Mouse (Mus musculus) MEL (cell line): ENCODE data around the gene Cbfa2t2. TPM values are rescaled to one million over a fixed set of nuclear protein-coding genes. Genes with fewer than 3 reads are reported as not detected.

ENCODE experiments used
- DNase-seq: peaks from one replicate; pipeline ENCODE4 v3.0.0; 2011; ENCODE audit warnings: low read depth, low spot score
- H3K27ac ChIP-seq: 2 replicates; pipeline ENCODE4 v1.5.1; 2012; ENCODE audit warnings: low read depth, mild to moderate bottlenecking, control low read depth, low read length, moderate library complexity; ENCODE audit not compliant: control insufficient read depth
- H3K27me3 ChIP-seq, 2 experiments: fragments of 150-350 bp in 1 of 2; sonication (generic) in 1 of 2; 2 replicates each; pipeline ENCODE4 v1.6.1; 2012; ENCODE audit warnings: low read length in 2 of 2, mild to moderate bottlenecking in 2 of 2, improper control_type of control experiment in 1 of 2, moderate library complexity in 1 of 2; ENCODE audit not compliant: insufficient read depth in 2 of 2, control insufficient read depth in 1 of 2
- H3K36me3 ChIP-seq, 2 experiments: 2 replicates each; pipeline ENCODE4 v1.6.1; 2012 to 2014; ENCODE audit warnings: low read length in 2 of 2, improper control_type of control experiment in 1 of 2, inconsistent platforms in 1 of 2, mild to moderate bottlenecking in 1 of 2; ENCODE audit not compliant: insufficient read depth in 2 of 2, control insufficient read depth in 1 of 2
- H3K4me1 ChIP-seq, 2 experiments: fragments of 150-350 bp in 1 of 2; sonication (generic) in 1 of 2; 2 replicates each; pipeline ENCODE4 v1.6.1; 2012; ENCODE audit warnings: low read length in 2 of 2, improper control_type of control experiment in 1 of 2, mild to moderate bottlenecking in 1 of 2; ENCODE audit not compliant: insufficient read depth in 2 of 2, control insufficient read depth in 1 of 2
- H3K4me3 ChIP-seq, 2 experiments: fragments of 150-350 bp in 1 of 2; sonication (generic) in 1 of 2; 2 replicates each; pipeline ENCODE4 v1.5.1; 2012; ENCODE audit warnings: low read depth in 2 of 2, low read length in 2 of 2, mild to moderate bottlenecking in 2 of 2, moderate library complexity in 2 of 2, control low read depth in 1 of 2, improper control_type of control experiment in 1 of 2; ENCODE audit not compliant: control insufficient read depth in 1 of 2, insufficient read depth in 1 of 2
- H3K79me2 ChIP-seq: 2 replicates; pipeline ENCODE4 v1.6.1; 2012; ENCODE audit warnings: mild to moderate bottlenecking, low read length, moderate library complexity; ENCODE audit not compliant: control insufficient read depth, poor library complexity, insufficient read depth
- H3K9ac ChIP-seq: 2 replicates; pipeline ENCODE4 v1.6.1; 2012; ENCODE audit warnings: low read depth, mild to moderate bottlenecking, control low read depth, low read length, moderate library complexity; ENCODE audit not compliant: control insufficient read depth, poor library complexity, severe bottlenecking
- H3K9me3 ChIP-seq: fragments of 150-350 bp; sonication (generic); replicated peaks from 2 replicates; pipeline ENCODE4 v1.6.1; 2012; ENCODE audit warnings: mild to moderate bottlenecking, low read length, improper control_type of control experiment, moderate library complexity; ENCODE audit not compliant: insufficient read depth
- CHD1 ChIP-seq: IDR thresholded peaks from 2 replicates; pipeline ENCODE4 v1.6.1; 2012; ENCODE audit warnings: low read depth, mild to moderate bottlenecking, inconsistent platforms, low read length, improper control_type of control experiment
- CHD2 ChIP-seq: IDR thresholded peaks from 2 replicates; pipeline ENCODE4 v1.6.1; 2011; ENCODE audit warnings: low read length, improper control_type of control experiment
- CTCF ChIP-seq, 3 experiments: IDR thresholded peaks in 2 of 3; conservative IDR thresholded peaks in 1 of 3; 2 replicates each; pipeline ENCODE4 v1.5.1; 2011 to 2012; ENCODE audit warnings: low read length in 3 of 3, low read depth in 2 of 3, mild to moderate bottlenecking in 2 of 3, improper control_type of control experiment in 1 of 3, inconsistent platforms in 1 of 3, mixed read lengths in 1 of 3, moderate library complexity in 1 of 3; ENCODE audit not compliant: control insufficient read depth in 1 of 3, insufficient read depth in 1 of 3, poor library complexity in 1 of 3, severe bottlenecking in 1 of 3
- E2F4 ChIP-seq: IDR thresholded peaks from 2 replicates; pipeline ENCODE4 v1.6.1; 2011; ENCODE audit warnings: low read depth, low read length, improper control_type of control experiment, borderline replicate concordance
- ELF1 ChIP-seq: IDR thresholded peaks from 2 replicates; pipeline ENCODE4 v1.6.1; 2014; ENCODE audit warnings: low read depth, mild to moderate bottlenecking, inconsistent platforms, low read length, improper control_type of control experiment, moderate library complexity
- EP300 ChIP-seq, 2 experiments: IDR thresholded peaks; 2 replicates each; pipeline ENCODE4 v1.6.1; 2011; ENCODE audit warnings: improper control_type of control experiment in 2 of 2, low read length in 2 of 2, low read depth in 1 of 2, mild to moderate bottlenecking in 1 of 2
- ETS1 ChIP-seq: IDR thresholded peaks from 2 replicates; pipeline ENCODE4 v1.6.1; 2012; ENCODE audit warnings: low read depth, mild to moderate bottlenecking, inconsistent platforms, low read length, improper control_type of control experiment, moderate library complexity
- GABPA ChIP-seq: IDR thresholded peaks from 2 replicates; pipeline ENCODE4 v1.6.1; 2012; ENCODE audit warnings: low read depth, mild to moderate bottlenecking, inconsistent platforms, low read length, improper control_type of control experiment, moderate library complexity
- GATA1 ChIP-seq: IDR thresholded peaks from 2 replicates; pipeline ENCODE4 v1.6.1; 2011; ENCODE audit warnings: low read depth, low read length, improper control_type of control experiment
- HCFC1 ChIP-seq: IDR thresholded peaks from 2 replicates; pipeline ENCODE4 v1.6.1; 2012; ENCODE audit warnings: low read depth, mild to moderate bottlenecking, inconsistent platforms, low read length, improper control_type of control experiment, moderate library complexity
- KAT2A ChIP-seq: conservative IDR thresholded peaks from 2 replicates; pipeline ENCODE4 v1.6.1; 2012; ENCODE audit warnings: low read depth, low read length, improper control_type of control experiment, inconsistent platforms
- MAX ChIP-seq: IDR thresholded peaks from 2 replicates; pipeline ENCODE4 v1.6.1; 2011; ENCODE audit warnings: low read length, improper control_type of control experiment
- MAZ ChIP-seq: IDR thresholded peaks from 2 replicates; pipeline ENCODE4 v1.6.1; 2012; ENCODE audit warnings: low read depth, mild to moderate bottlenecking, inconsistent platforms, low read length, improper control_type of control experiment
- MEF2A ChIP-seq: IDR thresholded peaks from 2 replicates; pipeline ENCODE4 v1.6.1; 2014; ENCODE audit warnings: low read depth, mild to moderate bottlenecking, inconsistent platforms, low read length, improper control_type of control experiment; ENCODE audit not compliant: poor library complexity, insufficient replicate concordance, severe bottlenecking; ENCODE audit errors: extremely low read depth
- MXI1 ChIP-seq: IDR thresholded peaks from 2 replicates; pipeline ENCODE4 v1.6.1; 2011; ENCODE audit warnings: mild to moderate bottlenecking, low read depth, low read length, improper control_type of control experiment
- MYB ChIP-seq: IDR thresholded peaks from 2 replicates; pipeline ENCODE4 v1.6.1; 2011; ENCODE audit warnings: mild to moderate bottlenecking, low read depth, low read length, improper control_type of control experiment
- MYC ChIP-seq: IDR thresholded peaks from 2 replicates; pipeline ENCODE4 v1.6.1; 2011; ENCODE audit warnings: low read depth, mild to moderate bottlenecking, low read length, improper control_type of control experiment, moderate library complexity
- NELFE ChIP-seq: IDR thresholded peaks from 2 replicates; pipeline ENCODE4 v1.6.1; 2011; ENCODE audit warnings: low read depth, low read length, improper control_type of control experiment
- NRF1 ChIP-seq: IDR thresholded peaks from 2 replicates; pipeline ENCODE4 v1.6.1; 2014; ENCODE audit warnings: low read depth, mild to moderate bottlenecking, inconsistent platforms, low read length, improper control_type of control experiment, moderate library complexity; ENCODE audit not compliant: poor library complexity, insufficient read depth, severe bottlenecking
- POLR2A ChIP-seq, 2 experiments: IDR thresholded peaks; 2 replicates each; pipeline ENCODE4 v1.6.1; 2011 to 2012; ENCODE audit warnings: low read length in 2 of 2, mild to moderate bottlenecking in 2 of 2, control low read depth in 1 of 2, improper control_type of control experiment in 1 of 2, low read depth in 1 of 2, moderate library complexity in 1 of 2; ENCODE audit not compliant: control insufficient read depth in 1 of 2, insufficient read depth in 1 of 2, poor library complexity in 1 of 2
- POLR2AphosphoS5 ChIP-seq: IDR thresholded peaks from 2 replicates; pipeline ENCODE4 v1.6.1; 2012; ENCODE audit warnings: low read depth, borderline replicate concordance, mild to moderate bottlenecking, inconsistent platforms, low read length, moderate library complexity, mixed read lengths
- RAD21 ChIP-seq: IDR thresholded peaks from 2 replicates; pipeline ENCODE4 v1.6.1; 2011; ENCODE audit warnings: mild to moderate bottlenecking, low read depth, low read length, improper control_type of control experiment
- RCOR1 ChIP-seq: IDR thresholded peaks from 2 replicates; pipeline ENCODE4 v1.6.1; 2012; ENCODE audit warnings: low read depth, mild to moderate bottlenecking, inconsistent platforms, low read length, improper control_type of control experiment
- TAL1 ChIP-seq: IDR thresholded peaks from 2 replicates; pipeline ENCODE4 v1.6.1; 2012; ENCODE audit warnings: mild to moderate bottlenecking, inconsistent platforms, low read length, moderate library complexity, mixed read lengths
- TBP ChIP-seq: IDR thresholded peaks from 2 replicates; pipeline ENCODE4 v1.8.0; 2011; ENCODE audit warnings: low read depth, low read length, improper control_type of control experiment
- TCF12 ChIP-seq: IDR thresholded peaks from 2 replicates; pipeline ENCODE4 v1.6.1; 2014; ENCODE audit warnings: low read depth, mild to moderate bottlenecking, inconsistent platforms, low read length, improper control_type of control experiment, moderate library complexity
- UBTF ChIP-seq: IDR thresholded peaks from 2 replicates; pipeline ENCODE4 v1.6.1; 2012; ENCODE audit warnings: low read depth, mild to moderate bottlenecking, inconsistent platforms, low read length, improper control_type of control experiment, moderate library complexity, borderline replicate concordance; ENCODE audit not compliant: insufficient read depth
- USF1 ChIP-seq: IDR thresholded peaks from 2 replicates; pipeline ENCODE4 v1.6.1; 2014; ENCODE audit warnings: low read depth, mild to moderate bottlenecking, inconsistent platforms, low read length, improper control_type of control experiment, moderate library complexity
- USF2 ChIP-seq, 2 experiments: IDR thresholded peaks; 2 replicates each; pipeline ENCODE4 v1.6.1; 2011 to 2012; ENCODE audit warnings: improper control_type of control experiment in 2 of 2, low read length in 2 of 2, borderline replicate concordance in 1 of 2, inconsistent platforms in 1 of 2, low read depth in 1 of 2, mild to moderate bottlenecking in 1 of 2; ENCODE audit not compliant: insufficient read depth in 1 of 2
- polyA plus RNA-seq, 2 experiments: library from polyadenylated mRNA; stranded (reverse) in 1 of 2; unstranded in 1 of 2; fragments of >175 nt in 1 of 2; fragments of >200 nt in 1 of 2; gene quantifications; 2 replicates each; pipeline versions ENCODE4 v1.2.1 to v1.2.4; 2012; ENCODE audit warnings: low replicate concordance in 2 of 2, low read depth in 1 of 2; ENCODE audit not compliant: insufficient read length in 2 of 2, insufficient read depth in 1 of 2, missing spikeins in 1 of 2
- total RNA-seq: library from RNA; depleted of rRNA; stranded (reverse); fragments of 300-350 nt; gene quantifications from 2 replicates; pipeline ENCODE4 v1.2.3, GENCODE M21; 2012

Gene Cbfa2t2
- total and polyA plus RNA-seq, 3 experiments, result 5.9 to 23.1 TPM; not detected in 1

- peak; percentile 86 for DNase-seq
- Histone ChIP-seq H3K27ac (peak overlapping the region; percentile 64), H3K9me3 (no peaks in the 10 kb centered on the region), H3K27me3 (no peaks in the 10 kb centered on the region), H3K36me3 (peaks cover 0 to 14% of the 10 kb centered on the region in 2 experiments; a peak in 2 of 4 replicates), H3K4me1 (peaks cover 12 to 16% of the 10 kb centered on the region in 2 experiments), H3K4me3 (0 out of 4 replicates have a peak overlapping the region, but pooled peaks of 1 of the 2 experiments have one; percentile 2), H3K9ac (peak overlapping the region; percentile 43), H3K79me2 (no peaks in the 10 kb centered on the region)
- TF ChIP-seq TAL1 (peak; percentile 63), GATA1 (peak; percentile 61; the same call in 1 of the 2 replicates), CHD1 (no peak), MAZ (no peak), EP300 (IDR thresholded peaks at IDR 0.05; ENCODE audit: low read depth in 1 of 2, low read length in 2 of 2) (peak; percentile 48 to 87; a peak in 3 of 4 replicates), ELF1 (no peak), USF1 (no peak), MXI1 (peak; percentile 27; the same call in 1 of the 2 replicates), USF2 (IDR thresholded peaks at IDR 0.05; ENCODE audit: borderline replicate concordance in 1 of 2, insufficient read depth in 1 of 2, low read depth in 1 of 2, low read length in 2 of 2) (no peak), POLR2AphosphoS5 (no peak), NRF1 (peak; percentile 26; the same call in 1 of the 2 replicates), RCOR1 (peak; percentile 55), POLR2A (IDR thresholded peaks at IDR 0.05; ENCODE audit: control insufficient read depth in 1 of 2, insufficient read depth in 1 of 2, low read depth in 1 of 2, low read length in 2 of 2, poor library complexity in 1 of 2) (peak in 1 of 2 experiments; percentile 43; a peak in 1 of 4 replicates), GABPA (no peak), MYB (peak; percentile 69), TCF12 (peak; percentile 71), MAX (peak; percentile 59; the same call in 1 of the 2 replicates), RAD21 (no peak), KAT2A (no peak), HCFC1 (no peak), CHD2 (no peak), MYC (peak; percentile 61), UBTF (no peak), NELFE (no peak), ETS1 (peak; percentile 59), CTCF (IDR thresholded peaks at IDR 0.05 in 2 of 3, conservative IDR thresholded peaks at IDR 0.05 in 1 of 3; ENCODE audit: control insufficient read depth in 1 of 3, insufficient read depth in 1 of 3, low read depth in 2 of 3, low read length in 3 of 3, poor library complexity in 1 of 3, severe bottlenecking in 1 of 3) (no peak), MEF2A (0 out of 2 replicates have a peak, but pooled peaks have one; percentile 32), TBP (peak; percentile 49; the same call in 1 of the 2 replicates), E2F4 (0 out of 2 replicates have a peak, but pooled peaks have one; percentile 46)
These were observed 147.9 kb downstream of the Cbfa2t2 start for GRCm38 (mm10) chr2:154583906-154584872.
